Mouse (Mus musculus): ENCODE results near the gene Uba7.

GRCm38 (mm10) chr9:107981684-107982605 is 6.6 kb downstream of the Uba7 start:
- TF ChIP-seq CTCF (IDR thresholded peaks at IDR 0.05; ENCODE audit: control insufficient read depth, insufficient read depth, insufficient read length) (no peak), MYOD1 (IDR thresholded peaks at IDR 0.05; ENCODE audit: control insufficient read depth, insufficient read length, low read depth) (no peak), MAX (IDR thresholded peaks at IDR 0.05) (no peak), MYOG (IDR thresholded peaks at IDR 0.05; ENCODE audit: control insufficient read depth, extremely low read depth, insufficient read length) (no peak), CEBPB (IDR thresholded peaks at IDR 0.05; ENCODE audit: low read depth) (no peak), USF1 (IDR thresholded peaks at IDR 0.05; ENCODE audit: low read depth) (no peak), FOSL1 (IDR thresholded peaks at IDR 0.05; ENCODE audit: insufficient read depth, low read length, poor library complexity, severe bottlenecking) (no peak)
